Mouse (Mus musculus) cerebellum, postnatal 14 days (tissue): ENCODE results near the gene Khdc1b.
"Not testable (repeated sequence)": the region's sequence is repeated elsewhere in the genome, so short reads cannot be mapped to it uniquely, and the experiment has no call there.

ENCODE experiments used
- DNase-seq, 2 experiments: peaks; one replicate each; pipeline ENCODE4 v3.0.0; 2021; ENCODE audit warnings: mixed read lengths in 2 of 2

The Khdc1b gene

GRCm38 (mm10) chr1:21383256-21383655, at the start of gene Khdc1b:
Khdc1b (plus strand) TSS chr1:21383556.
- no peak for DNase-seq

DNA sequence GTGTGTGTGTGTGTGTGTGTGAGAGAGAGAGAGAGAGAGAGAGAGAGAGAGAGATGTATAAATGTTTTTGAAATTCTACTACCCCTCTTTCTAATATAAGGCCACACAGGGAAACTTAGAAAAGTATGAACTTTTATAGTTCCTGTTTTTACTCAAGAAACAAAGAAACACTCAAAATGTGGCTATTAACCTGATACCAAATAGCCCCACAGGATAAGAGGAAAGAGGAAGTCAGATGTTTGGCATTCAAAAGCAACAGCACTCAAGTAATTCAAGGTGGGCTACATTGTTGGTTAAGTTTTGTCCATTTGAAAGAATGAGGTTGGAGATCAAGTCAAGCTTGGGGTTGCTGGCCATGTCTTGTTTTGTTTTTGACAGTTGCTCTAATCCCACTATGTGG, 47.5 kb upstream of the Khdc1b start:
- DNase-seq = no peak

DNA sequence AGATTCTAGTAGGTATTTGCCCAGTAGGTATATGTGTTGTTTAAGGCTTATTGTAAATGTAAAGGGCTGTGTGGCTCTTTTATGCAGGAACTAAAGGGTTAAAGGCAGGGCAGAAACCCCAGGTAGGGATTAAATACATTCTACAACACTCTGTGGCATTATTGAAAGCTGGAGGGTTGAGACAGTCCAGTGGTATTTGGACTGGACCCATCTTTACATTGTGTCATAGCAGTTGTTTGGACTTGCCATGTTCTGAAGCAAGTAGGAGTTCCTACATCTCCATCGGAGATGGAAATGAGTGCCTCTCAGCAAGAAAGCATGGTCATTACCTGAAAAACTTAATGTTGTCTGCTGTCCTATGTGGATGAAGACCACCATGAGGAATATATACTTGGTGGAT, 42.6 kb upstream of the Khdc1b start:
- DNase-seq = no peak

GRCm38 (mm10) chr1:21344253-21344652, 39.1 kb upstream of the Khdc1b start:
- peak; percentile 73 to 75 for DNase-seq

DNA sequence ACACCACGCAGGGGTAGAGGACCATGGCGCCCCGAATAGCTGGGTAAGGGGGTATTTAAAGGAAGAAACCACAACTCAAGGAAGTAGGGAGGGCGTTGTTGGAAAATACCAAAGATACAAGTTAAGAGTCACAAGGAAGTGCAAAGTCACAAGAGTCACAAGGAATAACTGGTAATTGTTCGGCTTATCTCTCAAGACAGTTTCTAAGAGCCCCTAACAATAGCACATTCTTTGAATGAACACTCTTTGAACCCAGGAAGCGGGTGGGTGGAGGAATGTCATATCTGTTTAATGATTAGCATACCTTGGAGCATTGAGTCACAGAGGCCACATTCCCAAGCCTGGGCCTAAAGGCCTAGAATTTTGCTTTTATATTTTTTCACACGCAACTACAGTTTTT, 38.6 kb upstream of the Khdc1b start:
- not testable (repeated sequence) for DNase-seq

DNA sequence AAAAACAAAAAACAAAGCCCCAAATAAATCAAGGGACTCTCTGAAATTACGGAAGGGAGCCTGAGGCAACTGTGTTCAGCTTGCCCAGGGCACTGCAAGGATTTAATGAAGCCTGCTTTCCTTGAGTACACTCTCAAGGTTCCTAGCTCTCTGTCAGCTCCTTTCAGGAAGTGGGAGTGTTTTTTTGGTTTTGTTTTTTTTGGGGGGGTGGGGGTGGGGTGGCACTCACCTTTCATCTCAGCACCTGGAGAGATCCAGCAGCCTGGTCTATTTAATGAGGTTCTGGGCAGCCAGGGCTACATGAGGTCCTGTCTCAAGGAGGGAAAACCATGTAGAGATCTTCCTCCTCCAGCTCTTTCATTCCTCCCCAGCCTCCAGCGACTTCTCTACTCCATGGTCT, 34.0 kb upstream of the Khdc1b start, which contains the start of gene Khdc1a:
Khdc1a (plus strand) TSS at position 301 of the 400 bp plus-strand sequence.
- DNase-seq = no peak

DNA sequence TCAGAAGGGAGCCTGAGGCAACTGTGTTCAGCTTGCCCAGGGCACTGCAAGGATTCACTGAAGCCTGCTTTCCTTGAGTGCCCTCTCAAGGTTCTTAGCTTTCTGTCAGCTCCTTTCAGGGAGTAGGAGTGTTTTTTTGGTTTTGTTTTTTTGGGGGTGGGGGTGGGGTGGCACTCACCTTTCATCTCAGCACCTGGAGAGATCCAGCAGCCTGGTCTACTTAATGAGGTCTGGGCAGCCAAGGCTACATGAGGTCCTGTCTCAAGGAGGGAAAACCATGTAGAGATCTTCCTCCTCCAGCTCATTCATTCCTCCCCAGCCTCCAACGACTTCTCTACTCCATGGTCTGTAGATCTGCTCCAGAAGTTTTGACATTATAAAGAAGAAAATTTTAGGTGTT, 15.3 kb upstream of the Khdc1b start, which contains the start of gene Khdc1c:
Khdc1c (plus strand) TSS at position 301 of the 400 bp plus-strand sequence.
- not testable (repeated sequence) for DNase-seq

DNA sequence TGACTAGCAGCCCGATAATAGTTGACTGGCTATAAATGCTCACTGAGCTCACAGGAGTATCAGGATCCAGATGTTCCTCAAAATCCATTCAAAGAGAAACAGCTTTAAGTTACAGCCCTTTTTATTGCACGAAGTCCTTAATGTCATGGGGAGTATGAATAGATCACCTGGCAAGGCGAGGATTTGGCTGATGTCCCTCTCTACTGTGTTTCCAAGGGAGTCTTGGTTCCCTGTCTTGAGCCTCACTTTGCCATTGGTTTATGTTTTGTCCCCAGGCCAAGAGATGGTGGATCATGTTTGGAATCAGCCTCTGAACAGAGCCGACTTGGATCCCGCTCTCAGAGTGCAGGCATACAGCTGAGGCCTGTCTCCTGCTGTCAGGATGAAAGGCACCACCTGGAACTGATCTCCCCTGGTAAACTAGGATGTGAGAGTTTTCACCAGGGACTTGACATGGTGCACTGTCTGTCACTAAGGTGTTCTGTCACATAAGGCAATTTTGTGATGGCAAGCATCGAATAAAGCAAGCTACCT, 7.8 kb downstream of the Khdc1b start:
- no peak for DNase-seq

- peak in 1 of 2 experiments; percentile 30 for DNase-seq
Measured at GRCm38 (mm10) chr1:21402804-21403203, 19.4 kb downstream of the Khdc1b start.

- no peak for DNase-seq
Measured at GRCm38 (mm10) chr1:21407266-21407665, 23.9 kb downstream of the Khdc1b start.

GRCm38 (mm10) chr1:21411331-21412196, 28.2 kb downstream of the Khdc1b start:
- peak; percentile 95 to 96 for DNase-seq

DNA sequence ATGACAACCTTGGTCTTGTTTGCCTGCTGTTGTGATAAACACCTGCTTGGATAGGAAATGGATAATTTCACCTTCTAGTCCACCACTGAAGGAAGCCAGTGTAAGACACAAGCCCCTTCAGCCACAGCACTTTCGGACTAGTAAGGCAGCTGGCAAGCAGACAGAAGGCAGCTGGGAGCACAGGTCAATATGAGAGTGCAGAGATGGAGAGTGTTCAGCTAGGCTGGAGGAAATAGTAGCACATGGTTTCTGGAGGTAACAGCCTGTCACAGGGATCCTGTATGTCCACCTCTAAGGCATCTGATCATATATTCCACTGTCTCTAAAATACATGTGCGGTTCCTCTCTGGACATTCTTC, 28.8 kb downstream of the Khdc1b start:
- peak; percentile 39 to 48 for DNase-seq

- DNase-seq = peak; percentile 30 to 47
Measured at GRCm38 (mm10) chr1:21419370-21419769, 36.0 kb downstream of the Khdc1b start.

DNA sequence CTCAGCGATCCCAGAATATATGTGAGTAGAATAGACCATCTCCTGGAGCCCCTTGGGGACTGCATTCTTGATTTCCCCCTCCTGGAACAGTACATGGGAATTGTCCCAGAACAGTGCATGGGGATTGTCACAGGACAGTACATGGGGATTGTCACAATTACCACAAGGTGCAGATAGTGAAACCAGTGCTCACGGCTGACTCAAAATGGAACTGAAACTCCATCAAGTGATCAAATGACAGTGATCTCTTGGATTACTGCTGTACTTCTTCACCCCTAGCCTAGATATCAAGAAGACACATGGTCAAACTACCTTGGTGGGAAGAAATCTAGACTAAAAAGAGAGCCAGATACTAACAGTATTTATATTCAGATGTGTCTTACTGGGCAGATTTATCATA, 42.3 kb downstream of the Khdc1b start:
- DNase-seq = no peak

DNA sequence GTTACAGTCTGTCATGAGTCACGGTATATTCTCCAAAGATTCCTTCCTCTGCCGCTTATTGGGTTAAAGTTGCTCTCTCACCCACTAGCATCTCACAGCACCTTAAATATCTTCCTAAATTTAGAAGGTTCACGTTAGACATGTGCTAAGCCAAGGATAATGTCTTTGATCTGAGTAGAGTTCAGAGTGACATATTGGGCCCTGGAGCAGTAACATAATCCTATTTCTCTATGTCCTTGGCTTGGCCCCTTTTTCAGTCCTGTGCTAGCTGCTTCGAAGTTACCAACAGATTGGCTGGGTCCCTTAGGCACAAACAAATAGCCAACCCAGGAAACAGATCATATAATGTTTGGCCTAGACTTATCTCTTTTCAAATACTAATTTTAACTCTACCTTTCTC, 44.7 kb downstream of the Khdc1b start:
- no peak for DNase-seq

- DNase-seq = no peak
Measured at GRCm38 (mm10) chr1:21431666-21432065, 48.3 kb downstream of the Khdc1b start.

GRCm38 (mm10) chr1:21434853-21435252, 51.5 kb downstream of the Khdc1b start:
- no peak for DNase-seq
